Mouse (Mus musculus): ENCODE measurements around the gene Dpp6. TPM values are rescaled to one million over a fixed set of nuclear protein-coding genes. Genes with fewer than 3 reads are reported as not detected.

The Dpp6 gene
- polyA plus RNA-seq, 1 experiment, result 95.2 TPM

GRCm38 (mm10) chr5:27081275-27081674, 264.3 kb downstream of the Dpp6 start:
- Histone ChIP-seq H3K27ac (ENCODE audit: insufficient read depth, low read length) (no peak overlapping the region), H3K4me3 (ENCODE audit: insufficient read depth, low read length) (no peak overlapping the region), H3K4me1 (ENCODE audit: control insufficient read depth, insufficient read depth, low read length) (peaks cover 8% of the 10 kb centered on the region)
- TF ChIP-seq CTCF (IDR thresholded peaks at IDR 0.05; ENCODE audit: extremely low read depth, insufficient read depth, low read length) (no peak), POLR2A (IDR thresholded peaks at IDR 0.05; ENCODE audit: extremely low read depth, insufficient read depth, low read length) (no peak)

GRCm38 (mm10) chr5:27083762-27084161, 266.8 kb downstream of the Dpp6 start:
- Histone ChIP-seq H3K27ac (ENCODE audit: insufficient read depth, low read length) (no peak overlapping the region), H3K4me3 (ENCODE audit: insufficient read depth, low read length) (no peak overlapping the region), H3K4me1 (ENCODE audit: control insufficient read depth, insufficient read depth, low read length) (peaks cover 2% of the 10 kb centered on the region; the same call in 1 of the 2 replicates)
- TF ChIP-seq POLR2A (IDR thresholded peaks at IDR 0.05; ENCODE audit: extremely low read depth, insufficient read depth, low read length) (no peak), CTCF (IDR thresholded peaks at IDR 0.05; ENCODE audit: extremely low read depth, insufficient read depth, low read length) (no peak)

DNA sequence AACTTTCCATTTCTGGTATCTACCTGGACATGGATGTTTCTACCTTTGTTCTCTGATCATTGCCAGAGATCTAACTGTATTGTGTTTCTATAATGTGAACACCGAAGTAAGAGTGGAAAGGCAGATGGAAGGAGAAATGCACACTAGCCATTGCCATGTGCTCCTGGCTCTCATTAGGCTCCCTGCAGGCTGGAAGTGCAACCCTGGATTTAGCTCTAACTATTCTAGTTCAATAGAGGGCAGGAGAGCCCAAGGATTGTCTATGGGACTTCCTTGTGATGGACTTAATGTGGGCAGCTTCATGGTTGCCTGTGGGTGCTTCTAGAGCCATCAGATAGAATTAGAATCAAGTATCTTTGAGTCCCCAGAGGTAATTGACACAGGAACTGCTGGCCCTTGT, 291.2 kb downstream of the Dpp6 start:
- Histone ChIP-seq H3K4me1 (ENCODE audit: control insufficient read depth, insufficient read depth, low read length) (peaks cover 2% of the 10 kb centered on the region), H3K27ac (ENCODE audit: insufficient read depth, low read length) (no peak overlapping the region), H3K4me3 (ENCODE audit: insufficient read depth, low read length) (no peak overlapping the region)
- TF ChIP-seq POLR2A (IDR thresholded peaks at IDR 0.05; ENCODE audit: extremely low read depth, insufficient read depth, low read length) (no peak), CTCF (IDR thresholded peaks at IDR 0.05; ENCODE audit: extremely low read depth, insufficient read depth, low read length) (peak; percentile 22; the same call in 1 of the 2 replicates)

GRCm38 (mm10) chr5:27122479-27122878, 305.5 kb downstream of the Dpp6 start:
- Histone ChIP-seq H3K27ac (ENCODE audit: insufficient read depth, low read length) (no peak overlapping the region), H3K4me1 (ENCODE audit: control insufficient read depth, insufficient read depth, low read length) (peaks cover 2% of the 10 kb centered on the region), H3K4me3 (ENCODE audit: insufficient read depth, low read length) (no peak overlapping the region)
- TF ChIP-seq POLR2A (IDR thresholded peaks at IDR 0.05; ENCODE audit: extremely low read depth, insufficient read depth, low read length), result no peak
- no peak for TF ChIP-seq CTCF (IDR thresholded peaks at IDR 0.05; ENCODE audit: extremely low read depth, insufficient read depth, low read length)

GRCm38 (mm10) chr5:27122944-27123343, 305.9 kb downstream of the Dpp6 start:
- no peak overlapping the region for H3K27ac ChIP-seq (ENCODE audit: insufficient read depth, low read length)
- H3K4me3 ChIP-seq (ENCODE audit: insufficient read depth, low read length), result no peak overlapping the region
- TF ChIP-seq CTCF (IDR thresholded peaks at IDR 0.05; ENCODE audit: extremely low read depth, insufficient read depth, low read length) (no peak), POLR2A (IDR thresholded peaks at IDR 0.05; ENCODE audit: extremely low read depth, insufficient read depth, low read length) (no peak)
- peaks cover 2% of the 10 kb centered on the region for H3K4me1 ChIP-seq (ENCODE audit: control insufficient read depth, insufficient read depth, low read length)

- TF ChIP-seq CTCF (IDR thresholded peaks at IDR 0.05; ENCODE audit: extremely low read depth, insufficient read depth, low read length), result no peak
- TF ChIP-seq POLR2A (IDR thresholded peaks at IDR 0.05; ENCODE audit: extremely low read depth, insufficient read depth, low read length), result no peak
- peaks cover 4% of the 10 kb centered on the region for H3K4me1 ChIP-seq (ENCODE audit: control insufficient read depth, insufficient read depth, low read length)
- no peak overlapping the region for H3K4me3 ChIP-seq (ENCODE audit: insufficient read depth, low read length)
- no peak overlapping the region for H3K27ac ChIP-seq (ENCODE audit: insufficient read depth, low read length)
Measured at GRCm38 (mm10) chr5:27126034-27126433, 309.0 kb downstream of the Dpp6 start.

DNA sequence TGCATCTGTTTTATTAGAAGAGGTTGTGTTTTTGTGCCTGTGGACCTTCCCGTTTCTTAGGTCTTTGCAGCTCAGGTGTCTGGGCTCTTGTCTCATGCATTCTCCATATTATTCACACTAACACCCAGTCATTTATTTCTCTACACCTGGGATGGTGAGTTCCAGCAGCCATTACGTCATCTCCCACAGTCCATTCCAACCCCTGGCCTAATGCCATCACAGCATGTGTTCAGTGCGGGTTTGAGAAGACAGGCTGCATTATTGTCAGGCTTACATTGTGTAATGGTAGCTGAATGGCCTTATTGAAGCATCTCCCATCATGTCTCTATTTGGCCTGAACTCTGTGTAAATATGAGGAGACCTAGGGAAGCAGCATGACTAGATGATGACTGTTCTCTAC, 316.2 kb downstream of the Dpp6 start:
- Histone ChIP-seq H3K4me3 (ENCODE audit: insufficient read depth, low read length) (no peak overlapping the region), H3K27ac (ENCODE audit: insufficient read depth, low read length) (no peak overlapping the region), H3K4me1 (ENCODE audit: control insufficient read depth, insufficient read depth, low read length) (peaks cover 4% of the 10 kb centered on the region)
- TF ChIP-seq POLR2A (IDR thresholded peaks at IDR 0.05; ENCODE audit: extremely low read depth, insufficient read depth, low read length) (no peak), CTCF (IDR thresholded peaks at IDR 0.05; ENCODE audit: extremely low read depth, insufficient read depth, low read length) (no peak)

DNA sequence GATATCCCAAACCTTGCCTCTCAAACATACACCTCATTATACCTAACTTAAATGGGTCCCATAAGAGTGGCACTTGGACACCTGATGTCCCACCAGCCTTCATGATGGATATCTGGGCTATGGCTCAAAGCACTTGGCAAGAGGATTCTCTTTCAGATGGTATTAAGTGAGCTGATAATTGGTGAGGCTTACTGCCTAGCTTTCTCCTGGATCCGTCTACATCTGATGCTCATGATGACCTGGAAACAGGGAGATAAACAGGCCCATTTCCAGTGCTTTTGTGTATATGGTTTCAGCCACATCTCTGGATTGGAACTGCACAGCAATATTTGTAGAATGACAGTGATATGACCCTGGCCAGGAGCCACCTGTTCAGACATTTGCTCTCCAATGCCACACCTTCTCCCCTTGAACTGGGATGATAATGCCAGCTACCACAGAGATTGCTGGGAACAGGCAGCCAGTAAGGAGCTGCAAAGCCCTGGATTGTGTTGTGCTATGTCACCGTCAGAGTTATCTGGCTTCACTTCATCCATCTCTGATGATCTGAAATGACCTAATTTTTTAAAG, 317.5 kb downstream of the Dpp6 start:
- TF ChIP-seq CTCF (IDR thresholded peaks at IDR 0.05; ENCODE audit: extremely low read depth, insufficient read depth, low read length) (no peak), POLR2A (IDR thresholded peaks at IDR 0.05; ENCODE audit: extremely low read depth, insufficient read depth, low read length) (no peak)
- Histone ChIP-seq H3K4me1 (ENCODE audit: control insufficient read depth, insufficient read depth, low read length) (peaks cover 4% of the 10 kb centered on the region), H3K27ac (ENCODE audit: insufficient read depth, low read length) (no peak overlapping the region)

GRCm38 (mm10) chr5:27147397-27147945, 330.5 kb downstream of the Dpp6 start:
- no peaks in the 10 kb centered on the region for H3K4me1 ChIP-seq (ENCODE audit: control insufficient read depth, insufficient read depth, low read length)
- no peak overlapping the region for H3K4me3 ChIP-seq (ENCODE audit: insufficient read depth, low read length)
- TF ChIP-seq POLR2A (IDR thresholded peaks at IDR 0.05; ENCODE audit: extremely low read depth, insufficient read depth, low read length) (no peak), CTCF (IDR thresholded peaks at IDR 0.05; ENCODE audit: extremely low read depth, insufficient read depth, low read length) (no peak)
- no peak overlapping the region for H3K27ac ChIP-seq (ENCODE audit: insufficient read depth, low read length)

More for the DNA sequence above, 317.5 kb downstream of the Dpp6 start:
- H3K4me3 ChIP-seq (ENCODE audit: insufficient read depth, low read length), result no peak overlapping the region

DNA sequence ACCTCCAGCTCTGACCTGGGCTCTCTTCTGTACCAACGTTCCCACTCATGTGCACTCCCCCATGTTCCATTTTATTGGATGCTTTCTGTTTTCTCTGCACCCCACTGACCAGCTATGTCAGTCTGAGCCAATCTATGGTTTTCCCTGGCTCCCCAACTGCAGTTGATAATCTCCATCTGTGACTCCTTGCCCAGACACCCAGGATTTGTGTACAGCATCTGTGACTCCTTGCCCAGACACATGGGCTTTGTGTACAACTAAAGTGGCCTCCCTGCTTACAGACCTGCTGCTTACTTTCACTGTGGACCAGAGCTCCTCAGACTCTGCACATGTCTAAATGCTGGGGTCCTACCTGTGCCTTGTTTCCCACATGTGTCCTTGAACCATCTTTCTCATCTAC, 334.0 kb downstream of the Dpp6 start:
- H3K27ac ChIP-seq (ENCODE audit: insufficient read depth, low read length), result no peak overlapping the region
- TF ChIP-seq CTCF (IDR thresholded peaks at IDR 0.05; ENCODE audit: extremely low read depth, insufficient read depth, low read length), result no peak
- no peak for TF ChIP-seq POLR2A (IDR thresholded peaks at IDR 0.05; ENCODE audit: extremely low read depth, insufficient read depth, low read length)
- no peak overlapping the region for H3K4me3 ChIP-seq (ENCODE audit: insufficient read depth, low read length)
- H3K4me1 ChIP-seq (ENCODE audit: control insufficient read depth, insufficient read depth, low read length), result no peaks in the 10 kb centered on the region

Data from cortical plate, adult 2 months (tissue).